Mouse (Mus musculus): ENCODE measurements at regions not wholly inside any gene's neighbourhood (a gene's known extent, or its start where the extent isn't known, plus 50 kb on each side); places are given as distances from the start of the nearest gene placed in this dataset.

- TF ChIP-seq EP300 (IDR thresholded peaks at IDR 0.05) = peak; percentile 33; the same call in 1 of the 2 replicates
- TF ChIP-seq CTCF (IDR thresholded peaks at IDR 0.05) = no peak
Measured at GRCm38 (mm10) chr13:63682341-63682740, 108.9 kb upstream of the Ptch1 start.

Measured in lung, postnatal 0 days (tissue).